Mouse (Mus musculus) stomach, postnatal 0 days (tissue): ENCODE measurements around the gene Cd164l2.

Source experiments
- CTCF ChIP-seq: IDR thresholded peaks from 2 replicates; pipeline ENCODE4 v1.5.1; 2016; ENCODE audit warnings: antibody characterized with exemption, low read depth, mild to moderate bottlenecking, moderate library complexity
- EP300 ChIP-seq: optimal IDR thresholded peaks from 2 replicates; pipeline ENCODE3; 2016; ENCODE audit warnings: antibody characterized with exemption

GRCm38 (mm10) chr4:133202254-133202653 lies 9.7 kb upstream of the Cd164l2 start:
- TF ChIP-seq EP300 (no peak), CTCF (no peak)
